Mouse (Mus musculus) embryo, embryonic 9.5 days (tissue): ENCODE measurements around the gene Vipas39.
"Not testable (repeated sequence)": the region's sequence is repeated elsewhere in the genome, so short reads cannot be mapped to it uniquely, and the experiment has no call there.

Experiments used
- DNase-seq: peaks from one replicate; pipeline ENCODE4 v3.0.0-alpha.2; 2017; ENCODE audit errors: extremely low spot score

Gene Vipas39

GRCm38 (mm10) chr12:87266827-87267603 is 959 bp upstream of the Vipas39 start:
- no peak for DNase-seq

- no peak for DNase-seq
Measured at GRCm38 (mm10) chr12:87265444-87265843, 612 bp downstream of the Vipas39 start.

DNA sequence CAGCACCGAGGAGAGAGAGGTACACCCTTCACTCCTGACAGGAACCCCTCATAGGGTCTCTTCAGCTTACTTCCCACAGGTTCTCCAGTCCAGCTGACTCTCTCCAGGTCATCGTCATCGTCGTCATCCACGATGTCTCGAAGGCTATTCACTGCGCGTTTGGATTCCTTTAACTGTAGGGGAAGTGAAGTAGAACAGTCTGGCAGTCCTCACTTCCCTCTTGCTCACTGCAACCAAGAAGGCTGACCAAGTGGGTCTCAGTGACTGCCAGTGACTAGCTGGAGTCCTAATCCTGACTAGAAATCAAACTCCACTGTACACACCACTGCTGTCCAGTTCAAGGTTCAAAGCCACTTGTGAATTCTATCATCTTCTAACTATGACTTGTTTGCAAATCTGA is 5.5 kb downstream of the Vipas39 start:
- DNase-seq: no peak

GRCm38 (mm10) chr12:87256629-87257028 is 9.4 kb downstream of the Vipas39 start:
- no peak for DNase-seq

GRCm38 (mm10) chr12:87253878-87254277 is 12.2 kb downstream of the Vipas39 start:
- no peak for DNase-seq

DNA sequence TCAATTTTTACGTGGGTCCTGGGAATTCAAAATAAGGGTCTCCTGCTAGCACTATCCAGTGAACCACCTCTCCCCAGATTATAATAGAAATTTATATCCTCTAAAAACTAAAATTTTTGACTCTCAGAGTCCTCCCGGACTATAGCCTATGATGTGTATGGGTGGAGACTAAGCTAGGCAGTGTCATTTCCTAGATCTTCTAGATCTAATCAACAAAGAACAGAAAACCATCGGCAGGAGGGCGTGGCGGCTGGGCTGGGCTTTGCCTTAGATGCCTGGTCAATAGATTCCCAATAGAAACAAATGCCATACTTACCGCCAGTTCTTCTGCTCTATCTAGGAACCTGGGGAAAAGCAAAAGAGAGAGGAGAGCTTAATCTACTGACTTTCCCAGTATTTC is 15.9 kb downstream of the Vipas39 start:
- DNase-seq: no peak

- no peak for DNase-seq
Measured at GRCm38 (mm10) chr12:87238632-87239031, 27.4 kb downstream of the Vipas39 start, which contains the start of gene Noxred1. Gene Noxred1, minus strand, starts transcription at chr12:87238732.

GRCm38 (mm10) chr12:87236882-87237483 is 29.1 kb downstream of the Vipas39 start:
- DNase-seq: no peak

DNA sequence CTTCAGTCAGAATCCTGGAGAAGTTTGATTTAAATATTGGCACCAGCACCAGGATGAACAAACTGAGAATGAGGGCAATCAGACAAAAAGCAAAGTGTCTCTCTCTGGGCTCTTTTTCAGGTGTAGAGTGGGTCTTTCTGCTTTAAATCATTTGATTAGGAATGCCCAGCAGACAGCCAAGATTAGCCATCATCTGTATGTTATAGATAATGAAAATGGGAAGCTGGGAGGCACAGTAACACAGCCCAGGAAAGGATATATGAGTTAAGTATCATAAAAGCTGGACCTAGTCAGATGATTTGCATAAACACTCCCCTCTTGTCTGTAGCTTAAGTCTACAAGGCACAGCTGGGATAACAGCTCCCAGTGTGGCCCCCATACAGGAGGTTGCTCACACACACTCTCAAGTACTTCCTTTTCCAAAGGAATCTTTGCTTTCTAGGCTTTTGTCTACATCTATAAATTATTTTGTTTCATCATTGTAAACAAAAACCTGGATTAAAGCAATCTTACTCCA is 35.6 kb downstream of the Vipas39 start:
- DNase-seq: no peak

DNA sequence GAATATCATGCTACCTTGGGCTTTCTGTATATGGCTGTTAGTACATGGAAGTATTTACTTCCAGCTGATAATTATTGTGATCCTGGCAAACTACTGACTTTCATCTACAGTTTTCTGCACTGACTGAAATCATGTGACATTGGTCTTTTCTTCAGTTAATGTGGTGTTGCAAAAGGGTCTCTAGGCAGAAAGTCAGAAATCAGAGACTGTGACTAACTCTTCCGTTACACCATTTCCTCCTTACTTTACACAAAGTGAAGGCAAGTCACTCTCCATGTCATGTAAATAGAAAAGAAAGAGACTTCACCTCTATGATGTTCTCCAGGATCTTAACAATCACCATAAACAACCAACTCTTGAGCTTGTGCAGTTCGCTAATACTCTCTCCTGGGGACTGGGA is 36.4 kb downstream of the Vipas39 start:
- DNase-seq: no peak

DNA sequence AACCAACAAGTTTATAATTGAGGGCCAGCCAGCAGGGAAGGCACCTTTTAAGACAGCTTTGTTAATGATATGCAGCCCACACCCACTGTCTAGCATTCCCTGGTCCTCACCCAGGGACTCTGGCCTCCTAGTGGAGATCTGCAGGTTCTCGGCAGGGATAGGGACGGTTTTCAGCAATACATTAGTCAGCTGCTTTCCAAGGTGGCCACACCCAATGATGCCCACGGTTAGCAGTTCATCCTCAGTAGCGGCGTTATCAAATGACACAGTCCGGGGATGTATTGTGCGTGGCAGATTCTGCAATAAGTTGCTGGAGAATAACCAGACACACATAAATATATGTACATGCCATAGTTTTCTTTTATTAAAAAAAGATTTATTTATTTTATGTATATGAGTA is 39.3 kb downstream of the Vipas39 start:
- no peak for DNase-seq

DNA sequence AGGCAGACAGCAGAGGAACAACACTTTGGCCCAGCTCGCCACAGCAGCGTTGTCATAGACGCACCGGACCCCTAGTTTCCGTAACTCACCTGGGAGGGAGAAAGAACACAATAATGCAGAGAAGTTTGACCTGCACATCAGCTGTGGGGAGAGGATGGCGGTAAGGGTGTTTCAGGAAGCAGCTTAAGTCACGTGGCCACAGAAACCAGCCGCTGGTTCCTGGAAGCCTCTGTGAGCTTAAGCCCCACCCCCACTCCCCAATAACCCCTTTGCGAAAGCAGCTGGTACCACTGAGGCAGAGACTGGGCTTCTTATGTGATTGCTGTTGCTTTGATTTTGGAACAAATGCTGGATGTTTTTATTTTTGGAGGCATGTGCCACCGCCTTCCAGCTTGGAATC is 41.1 kb downstream of the Vipas39 start:
- DNase-seq: no peak

GRCm38 (mm10) chr12:87219362-87219761 is 46.7 kb downstream of the Vipas39 start:
- no peak for DNase-seq

- DNase-seq: no peak
Measured at GRCm38 (mm10) chr12:87217596-87217995, 48.5 kb downstream of the Vipas39 start.

DNA sequence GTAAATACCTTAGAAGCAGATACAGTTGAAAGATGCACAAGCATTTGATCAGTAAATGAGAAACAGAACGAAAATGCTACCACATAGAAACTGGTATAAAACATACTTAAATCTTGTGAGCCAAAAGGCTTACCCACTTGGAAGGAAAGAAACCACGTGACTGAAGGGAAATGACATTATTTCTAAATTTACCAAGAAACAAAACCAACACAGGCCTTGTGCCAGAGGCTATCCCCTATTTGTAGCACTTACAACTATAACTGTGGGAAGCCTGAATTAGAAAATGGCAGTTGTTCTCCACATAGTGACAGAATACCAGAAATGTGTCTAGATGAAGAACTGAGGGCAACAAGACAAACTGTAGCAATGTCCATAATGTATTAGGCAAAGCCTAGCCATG is 50.0 kb downstream of the Vipas39 start:
- DNase-seq: no peak

DNA sequence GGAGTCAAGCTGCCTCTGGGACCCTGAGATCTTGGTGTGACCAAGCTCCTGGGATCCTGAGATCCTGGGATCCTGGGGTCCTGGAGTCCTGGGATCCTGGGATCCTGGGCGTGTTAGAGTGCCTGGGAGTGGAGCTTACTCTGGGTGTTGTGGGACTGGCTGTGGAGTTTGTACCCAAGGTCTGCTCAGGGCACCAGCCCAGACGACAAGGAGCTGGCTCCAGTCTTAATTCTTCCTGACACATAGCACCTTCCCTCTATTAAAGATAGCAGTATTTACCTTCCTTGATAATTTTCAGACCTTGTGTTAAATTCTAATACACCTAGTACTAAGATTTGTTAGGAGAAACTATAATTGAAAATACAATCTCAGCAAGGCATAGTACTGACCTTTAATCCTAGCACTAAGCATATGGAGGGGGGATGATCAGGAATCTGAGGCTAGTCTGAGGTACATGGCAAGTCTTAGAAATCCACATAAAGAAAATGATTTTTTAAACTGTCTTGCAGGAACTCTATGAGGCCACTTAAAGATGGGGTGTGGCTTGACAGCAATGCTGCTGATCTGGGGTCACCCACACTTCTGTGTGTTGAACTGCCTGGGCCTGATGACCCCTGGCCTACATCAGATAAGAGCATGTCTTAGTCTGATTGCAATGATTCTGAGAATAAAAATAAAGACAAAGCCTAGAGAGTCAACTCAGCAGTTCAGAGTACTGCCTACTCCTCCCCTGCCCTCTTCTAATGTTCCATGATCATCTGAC is 53.0 kb downstream of the Vipas39 start:
- DNase-seq: no peak

DNA sequence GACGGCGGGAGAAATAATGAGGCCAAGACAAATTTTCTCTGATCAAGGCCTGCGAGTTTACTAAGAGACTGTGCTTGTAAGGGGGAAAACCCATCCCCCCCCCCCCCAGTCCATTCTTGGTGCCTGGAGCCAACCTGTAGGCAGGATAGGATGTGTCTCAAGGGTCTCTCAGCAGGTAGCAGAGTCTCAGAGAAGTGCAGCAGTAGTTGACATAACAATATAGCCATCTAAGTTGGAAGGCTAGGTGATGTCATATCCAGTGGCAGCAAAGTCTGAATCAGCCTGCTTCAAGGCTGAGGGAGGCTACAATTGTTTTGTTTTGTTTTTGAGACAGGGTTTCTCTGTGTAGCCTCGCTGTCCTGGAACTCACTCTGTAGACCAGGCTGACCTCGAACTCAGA is 60.3 kb downstream of the Vipas39 start:
- not testable (repeated sequence) for DNase-seq

GRCm38 (mm10) chr12:87201694-87202093 is 64.4 kb downstream of the Vipas39 start:
- no peak for DNase-seq

GRCm38 (mm10) chr12:87199973-87200586 is 66.0 kb downstream of the Vipas39 start, which contains the start of gene Tmed8:
Gene Tmed8, minus strand, starts transcription at chr12:87200454.
- DNase-seq: peak; percentile 83

DNA sequence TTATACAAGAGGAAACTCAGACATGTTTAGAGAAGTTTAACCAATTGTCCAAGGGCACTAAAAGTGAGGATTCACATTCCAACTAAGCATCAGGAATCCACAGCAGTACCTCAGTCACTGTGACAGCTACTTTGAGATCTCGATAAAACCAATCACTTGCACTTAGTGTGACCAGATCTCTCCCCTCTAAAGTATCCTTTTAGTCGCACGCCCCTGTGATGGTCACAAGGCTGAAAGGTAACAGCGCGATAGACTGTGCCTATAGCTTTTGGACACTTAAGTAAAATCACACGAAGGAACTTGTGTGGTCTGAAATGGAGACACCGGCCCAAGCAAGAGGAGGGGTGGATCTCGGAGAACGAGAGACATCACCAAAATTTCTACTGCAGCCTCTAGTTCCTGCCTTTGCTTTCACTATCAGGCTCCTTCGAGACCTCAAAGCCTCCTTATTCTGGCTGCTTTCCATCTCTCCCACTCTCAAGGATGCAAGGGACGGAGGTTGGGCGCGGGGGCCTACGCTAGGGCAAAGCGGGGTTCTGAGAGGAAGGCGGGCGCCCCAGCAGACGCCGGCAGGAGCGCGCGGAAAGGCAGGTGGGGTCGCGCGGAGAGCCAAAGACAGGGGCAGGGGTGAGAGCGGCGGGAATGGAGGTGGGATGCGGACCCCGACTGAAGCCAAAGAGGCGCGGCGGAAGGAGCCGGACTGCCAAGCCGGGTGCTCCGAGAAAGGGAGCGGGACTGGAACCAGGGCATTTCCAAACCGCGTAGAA is 66.7 kb downstream of the Vipas39 start, which contains the start of gene Samd15:
TSS of gene Samd15 (plus strand) at position 518 of the 767 bp plus-strand sequence.
- no peak for DNase-seq

- no peak for DNase-seq
Measured at GRCm38 (mm10) chr12:87198792-87199191, 67.3 kb downstream of the Vipas39 start.
